Mouse (Mus musculus) adrenal gland (tissue): ENCODE data around the gene Clec5a.
"Not testable (repeated sequence)": the region's sequence is repeated elsewhere in the genome, so short reads cannot be mapped to it uniquely, and the experiment has no call there.

Source experiments
- intact Hi-C: fragments of 180-260 bp; cut with DNase I; formaldehyde crosslinking; loops from one replicate; pipeline ENCODE4 v1.15.1; 2025
- long read RNA-seq, 2 experiments: library from polyadenylated mRNA; unstranded; transcript quantifications; one replicate each; pipeline ENCODE4 v2.0.0; 2020; ENCODE audit warnings: borderline replicate concordance in 1 of 2; ENCODE audit not compliant: insufficient replicate concordance in 1 of 2

Clec5a gene
- long read RNA-seq, experiment 1, partial matches to known transcripts, result 0 of 1 reads
- long read RNA-seq, experiment 1, other reads (novel, unspliced or antisense), result 1 of 1 reads
- long read RNA-seq, experiment 2, partial matches to known transcripts, result 0 of 5 reads
- long read RNA-seq, experiment 2, other reads (novel, unspliced or antisense), result 1 of 5 reads

DNA sequence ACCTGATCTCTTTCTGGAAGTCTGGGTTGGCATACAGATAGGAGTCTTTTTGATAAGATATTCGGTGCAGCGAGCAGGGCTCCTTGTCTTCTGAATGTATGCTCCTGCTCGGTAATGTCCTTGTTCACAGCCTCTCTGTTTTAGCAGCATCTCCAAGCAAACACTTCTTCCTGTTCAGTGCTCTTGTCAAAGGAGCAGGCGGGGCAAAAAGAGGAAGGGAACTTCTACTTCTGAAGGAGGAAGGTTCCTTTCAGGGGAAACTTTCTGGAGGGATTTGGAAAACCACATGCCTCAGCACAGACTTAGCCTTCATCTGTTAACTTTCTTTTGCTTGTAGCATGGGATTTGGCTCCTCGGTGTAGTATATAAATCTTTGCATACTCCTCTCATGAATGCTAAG lies at the start of gene Clec5a:
TSS of gene Clec5a (minus strand) at position 177 of the 400 bp plus-strand sequence.
- intact Hi-C loops, result no loop called here

DNA sequence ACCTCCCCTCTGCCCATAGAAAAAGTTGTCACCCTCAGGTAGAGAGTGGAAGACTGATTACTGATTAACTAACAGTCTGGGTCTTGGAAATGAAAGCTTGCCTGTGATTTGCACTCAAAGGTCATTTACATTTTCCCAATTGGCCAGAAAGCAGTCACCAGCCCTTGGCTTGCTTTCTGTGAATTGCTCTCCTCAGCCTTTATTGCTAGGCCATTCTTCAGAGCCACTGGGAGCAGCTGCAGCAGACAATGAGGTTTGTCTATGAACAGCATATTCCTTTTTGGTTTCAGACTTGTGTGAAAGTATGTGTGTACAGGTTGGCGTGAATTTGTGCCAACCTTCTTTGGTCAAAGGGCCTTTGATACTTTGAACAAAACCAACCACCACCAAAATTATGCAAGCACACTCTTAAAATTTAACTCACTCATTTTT lies 49.0 kb upstream of the Clec5a start:
- intact Hi-C loops, result no loop called here

DNA sequence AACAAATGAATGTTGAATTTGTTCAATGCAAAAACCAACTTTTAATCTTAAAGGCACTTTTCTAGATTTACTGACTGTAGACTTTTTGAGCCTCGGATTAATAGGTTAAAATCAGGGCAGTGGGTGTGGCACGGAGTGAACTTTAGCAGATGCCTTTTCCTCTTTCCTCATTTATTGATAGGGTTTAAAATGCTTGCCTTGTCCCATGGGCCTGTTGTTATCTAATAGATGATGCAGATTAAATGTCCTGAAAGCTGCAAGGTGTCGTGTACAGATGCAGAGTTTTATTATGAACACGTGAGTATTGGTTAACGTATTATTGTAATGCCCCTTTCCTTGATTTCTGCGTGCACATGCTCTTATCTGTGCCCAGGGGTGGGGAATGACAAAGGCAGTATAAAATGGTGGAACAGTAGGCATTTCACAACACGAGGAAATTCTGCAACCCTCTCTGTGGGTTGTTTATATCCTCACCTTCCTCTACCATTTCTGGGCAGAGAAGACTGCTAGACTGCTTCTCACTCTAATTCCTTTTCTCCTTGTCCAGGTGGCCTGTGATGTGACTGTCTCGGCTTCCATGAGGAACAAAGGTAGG lies 42.9 kb upstream of the Clec5a start, which contains the start of gene Mgam:
TSS of gene Mgam (plus strand) at position 426 of the 595 bp plus-strand sequence.
- intact Hi-C loops, result no loop called here

DNA sequence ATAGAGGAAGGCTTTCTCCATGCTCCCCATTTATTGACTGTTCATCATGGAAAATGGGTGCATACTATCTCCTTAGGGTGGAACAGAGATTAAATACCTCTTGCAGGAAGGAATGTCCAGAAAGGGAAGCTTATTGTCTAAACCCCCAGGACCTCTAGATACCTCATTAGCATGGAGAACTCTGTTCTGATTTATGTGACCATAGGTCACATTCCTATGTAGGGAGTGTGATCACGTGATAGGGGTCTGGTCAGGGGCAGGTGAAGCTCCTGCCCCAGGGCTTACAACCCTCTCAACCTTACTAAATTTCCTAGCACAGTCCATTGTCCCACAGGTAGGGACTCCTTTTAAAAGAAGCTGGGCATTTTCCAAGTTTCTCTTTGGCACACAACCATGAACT lies 40.5 kb upstream of the Clec5a start:
- intact Hi-C loops, result no loop called here

DNA sequence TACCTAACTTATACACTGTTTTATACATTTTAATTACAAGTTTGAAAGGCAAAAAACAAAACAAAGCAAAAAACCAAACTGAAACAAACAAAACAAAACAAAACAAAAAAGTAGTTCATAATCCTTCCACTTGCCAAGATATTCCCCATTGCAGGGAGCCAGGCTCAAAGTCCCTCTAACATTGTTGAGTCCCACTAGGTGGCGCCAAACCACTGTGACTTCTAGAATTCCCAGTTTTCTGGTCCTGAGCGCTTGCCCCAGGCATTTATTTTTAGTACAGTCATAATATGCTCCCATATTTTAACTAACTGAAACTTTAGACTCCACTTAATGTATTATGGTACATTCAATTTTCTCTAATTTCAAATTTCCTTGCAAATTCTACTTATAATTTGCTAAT lies 32.3 kb upstream of the Clec5a start:
- intact Hi-C loops, result loop anchor here (1.0 to 10.0 kb wide), 3 partner anchors 71 to 224 kb away; partner anchors contain the start of gene Ssbp1

DNA sequence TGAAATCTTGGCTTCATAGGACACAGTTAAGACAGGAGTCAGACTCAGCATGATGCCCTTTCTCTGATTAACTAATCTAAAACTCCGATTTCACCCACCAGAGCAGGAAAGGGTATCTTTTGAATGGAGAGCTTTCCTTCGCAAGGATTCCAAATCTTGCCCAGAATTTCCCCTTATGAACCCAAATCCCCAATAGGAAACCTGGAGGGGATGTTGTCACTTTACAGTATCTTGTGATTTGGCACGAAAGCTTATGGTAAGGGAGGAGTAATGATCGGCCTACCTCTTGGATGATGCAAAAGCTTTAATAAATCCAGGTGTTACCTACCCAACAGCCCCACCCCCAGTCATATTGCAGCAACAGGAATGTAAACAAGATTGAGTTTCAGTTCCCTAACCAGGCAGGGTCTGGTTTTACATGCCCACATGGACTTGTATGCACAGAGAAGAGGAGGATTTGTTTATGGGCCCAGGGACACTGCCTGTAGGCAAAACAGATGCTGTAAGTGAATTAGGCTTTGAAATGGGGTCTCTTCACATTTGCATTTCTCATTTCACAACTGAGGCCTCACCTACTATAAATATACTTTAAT lies 27.7 kb upstream of the Clec5a start, which contains the start of gene Tas2r138:
TSS of gene Tas2r138 (minus strand) at position 51 of the 593 bp plus-strand sequence.
- intact Hi-C loops, result loop anchor here (10.0 kb wide), 1 partner anchor 139 kb away; the partner anchor contains the start of gene Ssbp1

DNA sequence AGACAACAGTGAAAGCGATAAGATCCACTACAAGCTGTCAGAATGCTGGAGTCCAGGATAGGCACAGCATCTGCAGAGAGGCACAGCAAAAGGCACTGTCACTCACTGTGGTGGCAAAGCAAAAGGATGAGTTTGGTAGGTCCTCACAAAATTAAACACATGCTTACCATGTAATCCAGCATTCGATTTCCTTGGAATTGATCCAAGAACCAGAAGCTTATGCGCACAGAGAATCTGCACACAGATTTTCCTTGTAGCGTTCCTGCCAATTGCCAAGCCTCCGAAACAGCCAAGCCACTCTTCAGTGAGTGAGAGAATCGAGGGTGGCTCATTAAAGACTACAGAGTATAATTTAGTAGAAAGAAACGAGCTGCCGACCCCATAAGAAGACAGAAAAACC lies 24.6 kb upstream of the Clec5a start:
- intact Hi-C loops, result loop anchor here (10.0 kb wide), 1 partner anchor 135 kb away; the partner anchor contains the start of gene Ssbp1

DNA sequence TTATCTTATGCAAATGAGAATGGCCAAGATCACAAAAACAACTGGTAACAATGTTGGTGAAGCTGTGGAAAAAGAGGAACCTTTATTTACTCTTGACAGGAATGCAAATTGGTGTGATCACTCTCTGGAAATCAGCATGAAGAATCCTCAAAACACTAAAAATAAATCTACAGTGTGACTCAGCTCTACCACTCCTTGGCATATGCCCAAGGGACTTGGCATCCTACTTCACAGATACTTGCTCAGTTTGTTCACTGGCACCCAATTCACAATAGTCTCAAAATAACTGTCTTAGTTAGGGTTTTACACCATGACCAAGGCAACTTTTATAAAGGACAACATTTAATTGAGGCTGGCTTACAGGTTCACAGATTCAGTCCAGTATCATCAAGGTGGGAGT lies 21.8 kb upstream of the Clec5a start:
- intact Hi-C loops, result no loop called here

DNA sequence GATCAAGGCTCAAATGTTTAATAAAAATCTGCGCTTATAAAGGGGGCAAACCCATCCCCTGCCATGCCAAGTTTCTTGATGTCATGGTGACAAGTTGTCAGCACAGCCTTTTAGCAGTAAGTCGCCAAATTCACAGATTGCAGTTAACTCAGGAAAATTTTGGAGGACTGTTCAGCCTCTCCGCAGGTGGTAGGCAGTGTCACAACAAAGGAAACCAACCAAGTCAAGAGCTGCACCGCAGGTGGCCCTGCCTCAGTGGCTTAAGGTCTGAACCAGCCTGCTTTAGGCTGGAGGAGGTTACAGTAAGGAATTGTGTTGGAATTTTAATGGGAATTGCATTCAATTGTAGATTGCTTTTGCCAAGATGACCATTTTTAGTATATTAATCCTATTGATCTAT lies 12.9 kb upstream of the Clec5a start:
- intact Hi-C loops, result not testable (repeated sequence)

DNA sequence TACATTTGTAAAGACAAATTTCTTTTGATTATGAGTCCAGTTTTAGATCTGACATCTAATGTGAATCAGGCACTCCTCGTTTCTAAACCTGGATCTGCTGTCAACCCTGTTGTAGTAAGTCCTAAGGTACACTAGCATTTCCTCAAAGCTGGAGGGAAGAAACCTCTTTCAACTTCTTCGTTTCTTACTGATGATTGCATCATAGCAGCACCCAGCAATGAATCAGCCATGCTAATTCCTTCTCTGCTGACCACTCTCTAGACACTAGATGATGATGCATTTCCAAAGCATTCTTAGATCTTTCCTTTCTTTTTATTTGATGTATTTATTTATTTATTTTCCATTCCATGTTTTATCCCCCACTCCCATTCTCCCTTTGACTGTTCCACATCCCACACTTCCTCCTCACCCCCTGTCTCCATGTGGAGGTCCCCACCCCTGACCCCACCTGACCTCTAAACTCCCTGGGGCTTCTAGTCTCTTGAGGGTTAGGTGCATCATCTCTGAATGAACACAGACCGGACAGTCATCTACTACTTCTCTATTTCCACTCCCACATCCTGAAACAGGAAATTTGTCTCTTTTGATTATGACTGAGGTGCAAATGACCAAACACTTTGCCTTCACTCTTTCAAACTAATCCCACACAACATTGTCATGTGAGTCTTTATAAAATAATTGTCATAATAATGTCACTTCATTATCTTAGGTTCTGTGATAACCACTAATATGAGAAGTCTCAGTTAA lies 9.4 kb upstream of the Clec5a start:
- intact Hi-C loops, result no loop called here

DNA sequence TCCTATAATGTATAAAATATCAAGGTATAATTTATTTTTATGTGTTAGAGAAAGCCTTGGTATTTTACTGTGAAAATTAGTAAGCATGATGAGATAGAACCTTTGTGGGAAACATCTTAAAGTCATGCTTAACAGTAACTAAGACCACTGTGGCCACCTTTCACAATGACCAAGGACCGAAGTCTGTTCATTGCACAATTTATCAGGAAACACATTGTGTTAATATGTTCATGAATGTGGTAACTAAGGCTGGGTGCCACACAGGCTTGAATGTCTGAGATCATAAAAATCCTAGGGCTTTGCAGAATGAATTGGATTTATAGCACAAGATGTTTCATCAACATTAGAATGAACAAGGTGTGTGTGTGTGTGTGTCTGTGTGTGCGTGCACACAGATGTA lies 2.7 kb upstream of the Clec5a start:
- intact Hi-C loops, result no loop called here

DNA sequence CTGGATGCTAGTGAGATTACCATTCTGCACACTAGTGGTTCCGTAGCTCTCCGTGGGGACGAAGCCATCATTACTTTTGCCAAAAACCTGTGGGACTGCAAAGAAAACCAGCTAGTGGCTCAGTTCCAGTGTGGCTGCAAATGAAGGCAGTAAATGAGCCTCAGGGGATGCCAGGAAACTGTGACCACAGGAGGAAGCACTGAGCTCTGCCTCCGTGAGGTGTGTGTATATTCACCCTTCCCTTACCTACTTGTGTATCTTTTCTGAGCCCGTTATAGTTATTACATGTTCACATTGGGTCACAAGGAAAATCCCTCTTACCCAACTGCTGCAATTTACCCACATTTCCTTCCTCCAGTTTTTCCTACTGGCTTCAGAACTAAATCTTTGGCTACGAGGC lies 1.3 kb downstream of the Clec5a start:
- intact Hi-C loops, result no loop called here

DNA sequence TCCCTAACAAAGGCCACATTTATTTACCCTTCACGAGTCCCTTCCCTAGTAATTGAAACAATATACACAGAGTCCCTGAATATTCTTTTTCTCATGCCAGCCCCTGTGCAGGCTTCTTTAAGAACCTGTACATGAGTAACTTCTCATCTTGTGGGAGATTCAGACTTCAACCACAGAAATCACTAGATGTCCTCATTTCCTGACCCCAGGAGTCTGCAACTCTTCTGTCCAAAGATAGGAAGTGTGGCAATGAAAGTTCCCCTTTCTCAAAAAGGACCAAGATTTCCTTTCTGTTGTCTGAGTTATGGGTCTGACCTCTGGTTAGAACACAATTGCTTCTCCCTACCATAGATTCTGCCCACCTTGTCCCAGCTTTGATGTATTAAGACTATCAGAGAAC lies 9.3 kb downstream of the Clec5a start:
- intact Hi-C loops, result no loop called here

DNA sequence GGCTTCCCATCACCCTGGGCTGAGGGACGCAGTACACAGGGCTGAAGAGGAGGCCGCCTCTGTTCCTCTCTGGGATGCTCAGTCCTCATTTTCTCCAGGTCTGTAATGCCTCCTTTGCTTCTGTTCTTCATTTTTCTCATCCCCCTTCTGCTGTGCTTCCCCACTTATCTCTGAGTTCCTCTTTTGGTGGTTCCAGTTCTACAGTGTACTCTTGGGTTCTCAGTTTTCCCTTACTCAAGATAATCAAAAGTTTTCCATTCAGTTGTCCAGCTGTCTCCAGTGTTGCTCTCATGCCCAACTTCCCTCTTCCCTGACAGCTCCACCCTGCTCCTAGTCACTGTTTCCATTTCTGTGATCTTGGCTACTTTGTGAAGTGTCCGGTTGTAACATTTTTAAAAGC lies 12.0 kb downstream of the Clec5a start:
- intact Hi-C loops, result no loop called here

DNA sequence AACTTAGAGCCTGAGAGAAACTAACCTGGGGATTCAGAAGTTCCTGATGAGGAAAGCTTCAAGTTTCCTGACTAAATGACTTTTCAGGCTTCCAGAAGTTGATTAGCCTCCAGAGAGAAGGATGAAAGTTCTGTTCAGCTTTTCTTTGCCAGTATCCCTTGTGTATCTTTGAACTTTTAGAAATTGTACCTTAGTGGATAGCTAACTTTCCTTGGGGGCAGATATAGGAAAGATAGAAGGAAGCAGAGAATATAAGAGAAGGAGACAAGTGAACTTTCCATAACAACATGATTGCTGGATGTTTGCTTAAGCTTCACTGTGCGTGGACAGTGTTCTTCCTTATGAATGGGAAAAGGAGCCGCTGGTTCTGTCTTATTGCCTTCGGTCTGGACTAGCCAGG lies 16.4 kb downstream of the Clec5a start, which contains the start of gene Olfr460:
TSS of gene Olfr460 (plus strand) at position 301 of the 400 bp plus-strand sequence.
- intact Hi-C loops, result no loop called here

DNA sequence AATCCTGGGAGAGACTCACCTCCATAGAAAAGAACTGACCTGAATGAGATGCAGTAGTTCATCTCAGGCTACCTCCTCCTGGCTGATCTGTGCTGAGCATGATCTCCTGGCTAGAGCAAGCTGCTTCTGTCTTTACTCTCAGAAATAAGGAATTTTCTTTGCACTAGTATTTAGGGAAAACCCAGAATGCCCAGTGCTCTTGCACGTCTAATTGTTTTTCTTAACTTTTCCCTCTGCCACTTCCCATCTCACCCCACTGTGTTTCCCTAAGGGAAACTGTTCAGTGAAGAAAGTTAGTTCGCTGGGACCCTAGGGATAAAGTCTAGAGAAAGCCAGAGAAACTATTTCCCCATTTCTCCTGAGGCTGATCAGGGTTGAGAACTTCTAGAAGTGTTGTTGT lies 30.7 kb downstream of the Clec5a start, which contains the start of gene Olfr461:
TSS of gene Olfr461 (minus strand) at position 101 of the 400 bp plus-strand sequence.
- intact Hi-C loops, result no loop called here

DNA sequence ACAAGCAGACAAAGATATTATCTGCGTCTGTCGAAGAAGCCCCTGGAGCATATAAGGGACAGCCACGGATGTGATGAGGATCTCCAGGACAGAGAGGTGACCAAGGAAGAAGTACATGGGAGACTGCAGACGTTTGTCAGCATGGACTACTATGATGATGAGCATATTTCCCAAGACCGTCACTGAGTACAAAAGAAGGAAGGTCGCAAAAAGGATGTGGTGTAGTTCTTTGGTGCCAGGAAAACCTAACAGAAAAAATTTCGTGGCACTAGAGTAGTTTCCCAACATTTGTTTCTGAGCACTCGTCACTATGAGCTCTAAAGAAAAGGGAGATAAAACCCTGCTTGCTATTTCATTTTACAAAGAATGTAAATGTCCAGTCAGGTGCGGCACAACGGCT lies 40.9 kb downstream of the Clec5a start:
- intact Hi-C loops, result no loop called here
